Mouse (Mus musculus) bone marrow macrophage, adult 2 months (primary cell): ENCODE results near the gene Stx1b.

Experiments used
- CTCF ChIP-seq: IDR thresholded peaks from 2 replicates; pipeline ENCODE4 v1.5.1; 2012; ENCODE audit warnings: low read depth, mild to moderate bottlenecking, low read length, moderate library complexity
- POLR2A ChIP-seq: IDR thresholded peaks from 2 replicates; pipeline ENCODE4 v1.6.1; 2012; ENCODE audit warnings: mild to moderate bottlenecking, low read depth, low read length, borderline replicate concordance

DNA sequence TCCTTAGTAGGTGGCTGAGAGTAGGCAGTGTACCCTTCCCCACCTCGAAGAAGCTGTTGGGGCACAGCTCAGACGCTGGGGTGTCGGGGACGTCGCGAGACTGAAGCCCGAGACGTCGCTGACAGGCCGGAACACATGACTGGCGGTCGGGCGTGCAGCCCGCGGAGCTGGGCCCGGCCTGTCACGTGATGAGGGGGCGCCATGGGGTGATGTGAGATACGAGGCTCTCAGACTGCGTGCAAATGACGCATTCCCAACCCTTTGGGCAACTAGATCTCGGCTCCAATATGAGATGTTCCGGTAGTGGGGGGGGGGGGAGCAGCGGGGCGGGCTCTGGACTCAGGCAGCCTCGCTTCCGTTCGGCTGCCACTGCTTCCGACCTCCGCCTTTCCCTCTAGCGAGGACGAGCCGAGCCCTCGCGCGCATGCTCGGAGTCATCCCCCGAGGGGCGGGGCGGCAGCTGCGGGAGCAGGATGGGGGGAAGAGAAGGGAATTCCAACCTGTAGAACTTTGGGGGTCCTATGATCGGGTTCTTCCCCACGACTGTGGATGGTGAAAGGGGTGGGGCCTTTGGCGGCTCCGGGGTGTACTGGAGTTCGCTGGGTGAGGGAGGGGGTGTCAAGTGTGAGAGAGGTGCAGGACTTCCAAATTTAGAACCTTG lies 17.1 kb upstream of the Stx1b start:
- TF ChIP-seq CTCF (no peak), POLR2A (no peak)
